Mouse (Mus musculus): ENCODE results near the gene Acsl3. TPM values are rescaled to one million over a fixed set of nuclear protein-coding genes. Genes with fewer than 3 reads are reported as not detected.

The Acsl3 gene
- 4.3 TPM for polyA plus RNA-seq (2017; shearing (Covaris generic))

DNA sequence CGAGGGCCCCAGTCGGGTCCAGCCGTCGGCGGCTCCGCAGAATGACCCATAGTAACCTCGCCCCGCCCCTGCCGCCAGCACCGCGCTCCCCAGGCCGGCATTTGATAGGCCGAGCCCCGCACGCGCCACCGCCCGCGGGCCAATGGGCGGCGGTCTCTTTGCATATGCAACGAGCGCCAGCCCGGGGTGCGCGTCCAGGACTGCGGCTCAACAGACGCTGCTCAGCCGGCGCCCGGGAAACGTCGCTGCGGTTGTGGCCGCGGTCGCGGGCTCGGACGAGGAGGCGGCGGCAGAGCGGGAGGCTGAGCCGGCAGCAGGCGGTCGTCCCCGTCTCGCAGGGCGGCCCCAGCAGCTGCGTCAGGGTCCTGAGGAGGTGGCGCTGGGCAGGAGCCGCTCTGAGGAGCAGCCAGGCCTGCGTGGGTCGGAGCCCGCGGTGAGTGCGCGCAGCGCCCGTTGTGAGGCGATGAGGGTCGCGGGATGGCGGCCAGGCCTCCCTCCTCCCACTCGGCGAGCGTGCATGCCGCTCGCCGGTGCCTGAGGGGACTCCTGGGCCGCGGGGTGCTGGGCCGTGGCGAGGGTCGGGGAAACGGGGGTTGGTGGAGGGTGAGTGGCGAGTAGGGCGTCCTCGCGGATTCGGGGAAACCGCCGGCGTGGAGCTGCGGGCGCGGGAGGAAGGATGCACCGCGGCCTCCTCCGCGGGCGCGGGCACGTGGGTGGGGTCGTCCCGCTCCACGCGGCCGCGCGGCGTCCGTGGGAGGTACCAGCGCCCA, at the start of gene Acsl3, which contains the start of gene Utp14b:
TSS of gene Acsl3 (plus strand) at position 155 of the 770 bp plus-strand sequence.
TSS of gene Utp14b (plus strand) at position 368 of the 770 bp plus-strand sequence.

Other genes with a start within 250 kb of the Acsl3 start
- 110 TPM for gene Farsb, start 168.9 kb upstream of the Acsl3 start, polyA plus RNA-seq (2017; shearing (Covaris generic))
- 0.79 TPM for gene Mogat1, start 146.8 kb upstream of the Acsl3 start, polyA plus RNA-seq (2017; shearing (Covaris generic))
- not detected for gene BC035947, start 145.7 kb upstream of the Acsl3 start, polyA plus RNA-seq (2017; shearing (Covaris generic))
- gene Utp14b, start 213 bp downstream of the Acsl3 start, polyA plus RNA-seq (2017; shearing (Covaris generic)) = 0.51 TPM
- not detected for gene Kcne4, start 158.9 kb downstream of the Acsl3 start, polyA plus RNA-seq (2017; shearing (Covaris generic))

Data from inflammation-experienced regulatory T-cells, adult 16 weeks (primary cell).